Mouse (Mus musculus) forebrain, embryonic 11.5 days (tissue): ENCODE results near the gene Guf1. TPM values are rescaled to one million over a fixed set of nuclear protein-coding genes. Genes with fewer than 3 reads are reported as not detected.

Source experiments
- ATAC-seq: fragments of 200-750 bp; cut with Nextera tagmentation; replicated peaks from 2 replicates; pipeline ENCODE4 v1.8.0; 2017; ENCODE audit warnings: moderate TSS enrichment; ENCODE audit not compliant: low FRiP score
- DNase-seq: peaks from one replicate; pipeline ENCODE4 v3.0.0-alpha.2; 2017; ENCODE audit warnings: low spot score
- H3K27ac ChIP-seq: fragments of 300-500 bp; sonication (generic); 2 replicates; pipeline ENCODE4 v1.5.1; 2014; ENCODE audit warnings: low read depth, low read length
- H3K27me3 ChIP-seq: fragments of 300-500 bp; sonication (generic); 2 replicates; pipeline ENCODE4 v1.6.1; 2014; ENCODE audit warnings: mild to moderate bottlenecking, low read length, mixed read lengths; ENCODE audit not compliant: control insufficient read depth, insufficient read depth
- H3K36me3 ChIP-seq: fragments of 300-500 bp; sonication (generic); 2 replicates; pipeline ENCODE4 v1.6.1; 2014; ENCODE audit warnings: mild to moderate bottlenecking, low read length, moderate library complexity, mixed read lengths; ENCODE audit not compliant: control insufficient read depth, insufficient read depth
- H3K4me1 ChIP-seq: fragments of 300-500 bp; sonication (generic); replicated peaks from 2 replicates; pipeline ENCODE4 v1.6.1; 2014; ENCODE audit warnings: low read length, mixed read lengths; ENCODE audit not compliant: control insufficient read depth, insufficient read depth
- H3K4me2 ChIP-seq: fragments of 300-500 bp; sonication (generic); 2 replicates; pipeline ENCODE4 v1.6.1; 2014; ENCODE audit warnings: low read depth, mild to moderate bottlenecking, low read length, moderate library complexity, mixed read lengths; ENCODE audit not compliant: severe bottlenecking
- H3K4me3 ChIP-seq: fragments of 300-500 bp; sonication (generic); 2 replicates; pipeline ENCODE4 v1.5.1; 2014; ENCODE audit warnings: low read depth, low read length
- H3K9ac ChIP-seq: fragments of 300-500 bp; sonication (generic); 2 replicates; pipeline ENCODE4 v1.6.1; 2014; ENCODE audit warnings: low read length
- H3K9me3 ChIP-seq: fragments of 300-500 bp; sonication (generic); 2 replicates; pipeline ENCODE4 v1.6.1; 2016; ENCODE audit warnings: low read length, mixed read lengths; ENCODE audit not compliant: control insufficient read depth
- WGBS: fragments of 180-500 bp; shearing (Covaris S2); extraction: QIAGEN DNeasy Blood & Tissue Kit; methylation state at CpG from one replicate; pipeline ENCODE4 v1.1.7; 2014; 5-methylcytosine and 5-hydroxymethylcytosine counted together
- polyA plus RNA-seq: library from polyadenylated mRNA; unstranded; fragments of >200 nt; fragmentation: Nextera tagmentation; extraction: Ambion mirVana; gene quantifications from 2 replicates; pipeline ENCODE4 v1.2.1, GENCODE M21; 2014

Guf1 gene
- 49.3 and 56.6 TPM in 2 replicates for polyA plus RNA-seq

- no peaks in the 10 kb centered on the region for H3K27me3 ChIP-seq
- peak within 1 kb of the TSS; percentile 97 for H3K9ac ChIP-seq
- ATAC-seq = peak; percentile 94
- H3K4me2 ChIP-seq = peak within 1 kb of the TSS; percentile 59
- DNase-seq = peak; percentile 96
- H3K36me3 ChIP-seq = no peaks in the 10 kb centered on the region
- peak within 1 kb of the TSS; percentile 85 for H3K4me3 ChIP-seq
- WGBS = 1% methylated on average over 72 of the region's 72 CpGs
- 0 out of 2 replicates have a peak, but pooled peaks cover 2% of the 10 kb centered on the region for H3K4me1 ChIP-seq
- peak within 1 kb of the TSS; percentile 63; the same call in 1 of the 2 replicates for H3K27ac ChIP-seq
- H3K9me3 ChIP-seq = no peaks in the 10 kb centered on the region
Measured at GRCm38 (mm10) chr5:69556628-69557403, at the start of gene Guf1. Gene Guf1 (plus strand): TSS chr5:69556923.

GRCm38 (mm10) chr5:69507045-69507444 lies 49.7 kb upstream of the Guf1 start:
- Histone ChIP-seq H3K9ac (no peak overlapping the region), H3K4me3 (no peak overlapping the region), H3K27me3 (no peaks in the 10 kb centered on the region), H3K4me2 (no peak overlapping the region), H3K9me3 (no peaks in the 10 kb centered on the region), H3K36me3 (no peaks in the 10 kb centered on the region), H3K4me1 (no peaks in the 10 kb centered on the region), H3K27ac (no peak overlapping the region)
- DNase-seq (no peak), ATAC-seq (no peak)
- 89% methylated on average over 3 of the region's 3 CpGs for WGBS

GRCm38 (mm10) chr5:69511631-69512030 lies 45.1 kb upstream of the Guf1 start:
- no peak for ATAC-seq

GRCm38 (mm10) chr5:69512203-69512602 lies 44.5 kb upstream of the Guf1 start:
- no peaks in the 10 kb centered on the region for H3K36me3 ChIP-seq
- H3K27me3 ChIP-seq = no peaks in the 10 kb centered on the region
- H3K4me2 ChIP-seq = no peak overlapping the region
- no peak overlapping the region for H3K4me3 ChIP-seq
- H3K9ac ChIP-seq = no peak overlapping the region
- 75% methylated on average over 4 of the region's 4 CpGs for WGBS
- H3K27ac ChIP-seq = no peak overlapping the region
- H3K9me3 ChIP-seq = no peaks in the 10 kb centered on the region
- ATAC-seq = no peak
- no peaks in the 10 kb centered on the region for H3K4me1 ChIP-seq
- DNase-seq = no peak

More at GRCm38 (mm10) chr5:69511631-69512030, 45.1 kb upstream of the Guf1 start:
- Histone ChIP-seq H3K36me3 (no peaks in the 10 kb centered on the region), H3K9me3 (no peaks in the 10 kb centered on the region), H3K4me2 (no peak overlapping the region), H3K9ac (no peak overlapping the region), H3K27me3 (no peaks in the 10 kb centered on the region), H3K4me1 (no peaks in the 10 kb centered on the region), H3K4me3 (no peak overlapping the region), H3K27ac (no peak overlapping the region)
- WGBS = 51% methylated on average over 3 of the region's 3 CpGs
- no peak for DNase-seq

GRCm38 (mm10) chr5:69520661-69521278 lies 36.0 kb upstream of the Guf1 start:
- Histone ChIP-seq H3K9me3 (no peaks in the 10 kb centered on the region), H3K4me3 (no peak overlapping the region), H3K4me2 (no peak overlapping the region), H3K27ac (no peak overlapping the region), H3K36me3 (no peaks in the 10 kb centered on the region), H3K27me3 (no peaks in the 10 kb centered on the region), H3K9ac (no peak overlapping the region), H3K4me1 (no peaks in the 10 kb centered on the region)
- peak; percentile 75 for ATAC-seq
- WGBS = 45% methylated on average over 7 of the region's 7 CpGs
- DNase-seq = peak; percentile 66

- Histone ChIP-seq H3K27me3 (no peaks in the 10 kb centered on the region), H3K36me3 (no peaks in the 10 kb centered on the region), H3K4me3 (no peak overlapping the region), H3K4me2 (no peak overlapping the region), H3K9ac (no peak overlapping the region), H3K9me3 (no peaks in the 10 kb centered on the region), H3K27ac (no peak overlapping the region), H3K4me1 (no peaks in the 10 kb centered on the region)
- no peak for DNase-seq
- WGBS = 66% methylated on average over 5 of the region's 5 CpGs
- no peak for ATAC-seq
Measured at GRCm38 (mm10) chr5:69522064-69522463, 34.7 kb upstream of the Guf1 start.

- H3K4me1 ChIP-seq = no peaks in the 10 kb centered on the region
- ATAC-seq (no peak), DNase-seq (no peak)
- no peaks in the 10 kb centered on the region for H3K9me3 ChIP-seq
- no peak overlapping the region for H3K9ac ChIP-seq
- no peaks in the 10 kb centered on the region for H3K36me3 ChIP-seq
- H3K27me3 ChIP-seq = no peaks in the 10 kb centered on the region
- H3K27ac ChIP-seq = no peak overlapping the region
- no peak overlapping the region for H3K4me3 ChIP-seq
- no peak overlapping the region for H3K4me2 ChIP-seq
Measured at GRCm38 (mm10) chr5:69523944-69524343, 32.8 kb upstream of the Guf1 start.

- H3K9me3 ChIP-seq = no peaks in the 10 kb centered on the region
- ATAC-seq (no peak), DNase-seq (no peak)
- 86% methylated on average over 1 of the region's 1 CpGs for WGBS
- H3K4me1 ChIP-seq = no peaks in the 10 kb centered on the region
- H3K4me3 ChIP-seq = no peak overlapping the region
- no peaks in the 10 kb centered on the region for H3K36me3 ChIP-seq
- H3K9ac ChIP-seq = no peak overlapping the region
- no peak overlapping the region for H3K4me2 ChIP-seq
- H3K27ac ChIP-seq = no peak overlapping the region
- H3K27me3 ChIP-seq = no peaks in the 10 kb centered on the region
Measured at GRCm38 (mm10) chr5:69541680-69542079, 15.0 kb upstream of the Guf1 start.
